Mouse (Mus musculus) embryonic facial prominence, embryonic 13.5 days (tissue): ENCODE results near the gene Adgre1. TPM values are rescaled to one million over a fixed set of nuclear protein-coding genes. Genes with fewer than 3 reads are reported as not detected.

Experiments
- ATAC-seq: fragments of 200-750 bp; cut with Nextera tagmentation; 2 replicates; pipeline ENCODE4 v1.8.0; 2017; ENCODE audit warnings: low read depth; ENCODE audit not compliant: insufficient number of reproducible peaks, insufficient read depth, low FRiP score, low TSS enrichment
- H3K27ac ChIP-seq: fragments of 300-500 bp; sonication (generic); 2 replicates; pipeline ENCODE4 v1.5.1; 2015; ENCODE audit warnings: moderate library complexity, mild to moderate bottlenecking, inconsistent platforms
- H3K27me3 ChIP-seq: fragments of 300-500 bp; sonication (generic); 2 replicates; pipeline ENCODE4 v1.6.1; 2015; ENCODE audit warnings: mild to moderate bottlenecking, inconsistent platforms
- H3K36me3 ChIP-seq: fragments of 300-500 bp; sonication (generic); 2 replicates; pipeline ENCODE4 v1.6.1; 2015; ENCODE audit warnings: mild to moderate bottlenecking, inconsistent platforms
- H3K4me1 ChIP-seq: fragments of 300-500 bp; sonication (generic); 2 replicates; pipeline ENCODE4 v1.6.1; 2015; ENCODE audit warnings: inconsistent platforms
- H3K4me2 ChIP-seq: fragments of 300-500 bp; sonication (generic); 2 replicates; pipeline ENCODE4 v1.6.1; 2015; ENCODE audit warnings: moderate library complexity, mild to moderate bottlenecking, inconsistent platforms
- H3K4me3 ChIP-seq: fragments of 300-500 bp; sonication (generic); 2 replicates; pipeline ENCODE4 v1.5.1; 2015; ENCODE audit warnings: mild to moderate bottlenecking, inconsistent platforms
- H3K9ac ChIP-seq: fragments of 300-500 bp; sonication (generic); 2 replicates; pipeline ENCODE4 v1.6.1; 2015; ENCODE audit warnings: mild to moderate bottlenecking, inconsistent platforms
- H3K9me3 ChIP-seq: fragments of 300-500 bp; sonication (generic); 2 replicates; pipeline ENCODE4 v1.6.1; 2016; ENCODE audit warnings: inconsistent platforms
- WGBS: fragments of 180-500 bp; shearing (Covaris S2); methylation state at CpG from one replicate; pipeline ENCODE4 v1.1.7; 2015; ENCODE audit warnings: mixed read lengths; 5-methylcytosine and 5-hydroxymethylcytosine counted together
- polyA plus RNA-seq: library from polyadenylated mRNA; unstranded; fragments of >200 nt; fragmentation: Nextera tagmentation; extraction: Ambion mirVana; gene quantifications from 2 replicates; pipeline ENCODE4 v1.2.1, GENCODE M21; 2015

The Adgre1 gene
- polyA plus RNA-seq, 1 experiment from 2014 or later: 4.8 TPM

DNA sequence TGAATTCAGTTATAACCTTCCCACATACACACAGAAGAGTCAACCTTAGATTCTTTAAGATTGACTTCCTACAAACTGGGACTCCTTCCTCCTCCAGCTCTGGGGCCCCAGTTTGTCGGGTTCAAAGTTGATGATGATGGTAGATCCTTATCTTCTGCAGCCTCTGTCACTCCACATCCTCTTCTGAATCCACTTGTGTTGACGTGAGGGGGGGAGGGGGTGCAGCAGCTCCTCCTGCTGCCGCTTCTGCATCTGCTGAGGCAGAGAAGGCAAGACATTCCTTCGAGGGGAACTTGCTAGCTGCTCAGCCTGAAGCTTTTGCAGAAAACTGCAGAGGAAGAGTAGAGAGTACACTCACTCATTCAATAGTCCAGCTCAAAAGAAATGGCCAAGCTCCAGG lies 16.9 kb upstream of the Adgre1 start:
- no peak overlapping the region for H3K27ac ChIP-seq
- no peak for ATAC-seq
- H3K9me3 ChIP-seq: no peaks in the 10 kb centered on the region
- H3K4me2 ChIP-seq: no peak overlapping the region
- no peak overlapping the region for H3K9ac ChIP-seq
- WGBS: 72% methylated on average over 4 of the region's 4 CpGs
- H3K4me1 ChIP-seq: no peaks in the 10 kb centered on the region
- no peaks in the 10 kb centered on the region for H3K27me3 ChIP-seq
- no peak overlapping the region for H3K4me3 ChIP-seq
- no peaks in the 10 kb centered on the region for H3K36me3 ChIP-seq

DNA sequence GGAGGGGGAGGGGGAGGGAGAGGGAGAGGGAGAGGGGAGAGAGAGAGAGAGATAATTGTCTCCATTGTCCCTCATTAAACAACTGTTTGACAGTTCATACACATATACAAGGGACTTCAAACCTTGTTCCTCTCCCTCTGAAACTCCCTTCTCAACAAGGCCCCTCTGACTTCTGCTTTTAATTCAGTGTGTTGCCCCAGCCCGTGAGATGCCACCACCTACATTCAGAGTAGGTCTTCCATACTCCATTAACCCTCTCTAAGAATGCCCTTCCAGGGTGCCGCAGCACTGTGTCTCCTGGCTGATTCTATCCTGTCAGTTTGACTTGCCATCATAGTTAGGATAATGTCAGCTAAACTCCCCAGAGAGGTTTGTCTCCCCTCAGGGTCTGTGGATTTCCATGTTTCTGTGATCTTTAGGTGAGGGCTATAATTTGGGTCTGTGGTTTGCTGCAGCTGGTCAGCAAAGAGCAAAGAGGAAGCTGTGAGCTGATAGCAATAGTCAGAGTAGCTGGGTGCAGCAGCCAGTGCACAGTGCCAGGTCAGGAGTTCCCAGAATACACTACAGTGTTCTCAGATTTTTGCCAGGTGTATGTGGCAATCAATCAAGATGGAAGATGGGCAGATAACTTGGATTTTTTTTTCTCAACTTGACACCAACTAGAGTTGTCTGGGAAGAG lies 14.3 kb upstream of the Adgre1 start:
- Histone ChIP-seq H3K27ac (no peak overlapping the region), H3K4me1 (no peaks in the 10 kb centered on the region), H3K36me3 (no peaks in the 10 kb centered on the region), H3K4me3 (no peak overlapping the region), H3K27me3 (no peaks in the 10 kb centered on the region), H3K9ac (no peak overlapping the region), H3K9me3 (no peaks in the 10 kb centered on the region), H3K4me2 (no peak overlapping the region)
- no peak for ATAC-seq
- 51% methylated on average over 2 of the region's 2 CpGs for WGBS

DNA sequence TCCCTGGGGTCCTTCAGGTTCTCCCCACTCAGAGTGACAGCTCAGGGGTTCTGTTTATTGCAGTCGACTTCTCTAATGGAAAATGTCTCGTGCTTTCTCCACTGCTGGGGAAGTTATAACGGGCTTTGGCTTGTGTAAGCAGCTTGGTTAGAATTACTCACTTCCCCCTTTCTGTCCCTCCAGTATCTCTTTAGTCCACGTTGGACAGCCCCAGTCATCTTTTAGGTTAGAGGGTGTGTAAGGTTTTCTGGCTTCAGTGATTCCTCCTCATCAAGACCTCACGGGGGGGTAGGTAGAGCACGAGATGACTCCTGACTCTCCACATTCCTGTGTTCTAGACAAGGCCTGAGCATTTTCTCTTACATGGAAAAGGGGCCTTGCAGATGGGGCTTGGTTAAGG lies 11.5 kb upstream of the Adgre1 start:
- H3K4me2 ChIP-seq: no peak overlapping the region
- no peak overlapping the region for H3K27ac ChIP-seq
- no peaks in the 10 kb centered on the region for H3K9me3 ChIP-seq
- 70% methylated on average over 6 of the region's 6 CpGs for WGBS
- no peak for ATAC-seq
- no peak overlapping the region for H3K4me3 ChIP-seq
- H3K27me3 ChIP-seq: no peaks in the 10 kb centered on the region
- H3K4me1 ChIP-seq: no peaks in the 10 kb centered on the region
- H3K36me3 ChIP-seq: no peaks in the 10 kb centered on the region
- no peak overlapping the region for H3K9ac ChIP-seq

DNA sequence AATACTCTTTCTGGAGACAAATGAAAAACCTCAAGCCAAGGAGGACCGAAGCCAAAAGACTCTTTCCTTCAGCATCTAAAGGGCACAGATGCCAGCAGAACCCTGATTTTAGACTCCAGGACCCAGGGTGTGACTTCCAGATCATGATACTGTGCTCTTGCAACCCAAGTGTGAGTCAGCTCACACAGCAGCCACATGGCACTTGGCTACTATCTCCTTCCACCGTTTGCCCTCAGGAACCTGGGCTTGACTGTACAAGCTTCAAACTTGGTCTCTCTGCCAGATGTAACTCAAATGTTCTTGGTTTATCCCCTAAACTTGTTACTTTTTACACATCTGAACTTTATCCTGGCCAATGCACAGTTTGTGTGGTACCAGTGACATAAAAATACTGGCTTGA lies 10.7 kb upstream of the Adgre1 start:
- Histone ChIP-seq H3K9ac (no peak overlapping the region), H3K27me3 (no peaks in the 10 kb centered on the region), H3K36me3 (no peaks in the 10 kb centered on the region), H3K4me2 (no peak overlapping the region), H3K27ac (no peak overlapping the region), H3K4me1 (no peaks in the 10 kb centered on the region), H3K4me3 (no peak overlapping the region), H3K9me3 (no peaks in the 10 kb centered on the region)
- no peak for ATAC-seq
- WGBS: 85% methylated on average over 2 of the region's 2 CpGs

DNA sequence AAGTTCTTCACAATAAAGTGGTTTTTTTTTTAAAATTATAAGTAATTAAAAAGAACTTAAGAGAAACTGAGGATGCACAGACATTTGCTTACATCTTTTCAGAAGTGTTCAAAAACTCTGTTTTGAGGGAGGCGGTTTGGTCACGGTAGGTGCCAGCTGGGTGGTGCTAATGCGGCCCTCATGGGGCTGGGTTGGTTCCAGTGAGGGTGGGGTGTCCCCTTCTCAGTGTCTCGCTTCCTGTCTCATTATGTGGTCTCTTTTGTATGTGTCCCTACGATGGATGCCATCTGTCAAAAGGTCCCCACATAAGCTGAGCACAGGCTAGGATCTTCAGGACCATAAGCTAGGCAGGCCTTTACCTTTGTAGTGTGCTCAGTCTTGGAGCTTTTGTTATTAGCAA lies 9.4 kb upstream of the Adgre1 start:
- Histone ChIP-seq H3K9ac (no peak overlapping the region), H3K4me1 (no peaks in the 10 kb centered on the region), H3K36me3 (no peaks in the 10 kb centered on the region), H3K4me3 (no peak overlapping the region), H3K27ac (no peak overlapping the region), H3K9me3 (no peaks in the 10 kb centered on the region), H3K27me3 (no peaks in the 10 kb centered on the region), H3K4me2 (no peak overlapping the region)
- 68% methylated on average over 5 of the region's 5 CpGs for WGBS
- ATAC-seq: no peak

DNA sequence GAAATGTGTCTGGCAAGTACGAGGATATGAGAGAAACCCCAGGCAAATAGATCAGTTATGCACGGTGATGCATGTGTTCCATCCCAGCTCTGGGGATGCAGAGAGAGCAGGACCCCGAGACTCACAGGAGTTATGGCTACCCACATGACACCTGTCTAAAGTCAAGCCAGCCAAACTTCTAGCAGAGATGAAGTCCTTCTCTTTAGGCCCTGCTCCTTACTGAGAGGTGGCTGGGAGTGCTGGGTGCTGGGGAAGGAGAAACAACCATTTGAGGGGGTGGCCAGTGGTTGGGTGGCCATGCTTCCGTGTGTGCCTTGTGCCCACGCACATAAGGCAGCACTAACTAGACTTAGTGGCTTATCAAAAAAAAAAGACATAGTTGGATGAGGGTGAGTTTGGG lies 8.3 kb upstream of the Adgre1 start:
- ATAC-seq: no peak
- no peaks in the 10 kb centered on the region for H3K36me3 ChIP-seq
- 89% methylated on average over 5 of the region's 5 CpGs for WGBS

DNA sequence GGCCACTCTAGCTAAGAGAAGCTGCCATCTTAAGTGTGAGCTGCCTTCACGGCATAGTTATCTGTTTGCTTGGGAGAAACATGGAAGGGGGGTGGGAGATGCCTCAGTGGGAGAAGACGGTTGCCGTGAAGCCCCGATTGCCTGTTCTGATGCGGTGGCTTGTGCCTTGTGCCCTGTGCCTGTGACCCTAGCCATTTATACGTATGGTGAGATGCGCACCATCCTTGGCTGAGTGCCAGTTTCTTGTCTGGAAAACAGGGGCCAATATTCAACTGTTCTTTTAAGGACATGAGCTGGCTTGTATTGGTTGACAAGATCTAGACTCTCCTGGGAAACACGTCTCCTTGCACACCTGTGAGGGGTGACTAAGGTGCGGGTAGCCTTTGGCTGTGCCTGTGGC lies 7.4 kb upstream of the Adgre1 start:
- Histone ChIP-seq H3K27me3 (no peaks in the 10 kb centered on the region), H3K9ac (no peak overlapping the region), H3K4me2 (no peak overlapping the region), H3K9me3 (0 out of 2 replicates have a peak, but pooled peaks cover 2% of the 10 kb centered on the region), H3K4me1 (no peaks in the 10 kb centered on the region), H3K27ac (no peak overlapping the region), H3K36me3 (no peaks in the 10 kb centered on the region), H3K4me3 (no peak overlapping the region)
- 89% methylated on average over 9 of the region's 9 CpGs for WGBS
- ATAC-seq: no peak

More for the DNA sequence above, 8.3 kb upstream of the Adgre1 start:
- Histone ChIP-seq H3K4me2 (no peak overlapping the region), H3K4me3 (no peak overlapping the region), H3K9ac (no peak overlapping the region), H3K27ac (no peak overlapping the region), H3K9me3 (no peaks in the 10 kb centered on the region), H3K4me1 (no peaks in the 10 kb centered on the region), H3K27me3 (no peaks in the 10 kb centered on the region)

DNA sequence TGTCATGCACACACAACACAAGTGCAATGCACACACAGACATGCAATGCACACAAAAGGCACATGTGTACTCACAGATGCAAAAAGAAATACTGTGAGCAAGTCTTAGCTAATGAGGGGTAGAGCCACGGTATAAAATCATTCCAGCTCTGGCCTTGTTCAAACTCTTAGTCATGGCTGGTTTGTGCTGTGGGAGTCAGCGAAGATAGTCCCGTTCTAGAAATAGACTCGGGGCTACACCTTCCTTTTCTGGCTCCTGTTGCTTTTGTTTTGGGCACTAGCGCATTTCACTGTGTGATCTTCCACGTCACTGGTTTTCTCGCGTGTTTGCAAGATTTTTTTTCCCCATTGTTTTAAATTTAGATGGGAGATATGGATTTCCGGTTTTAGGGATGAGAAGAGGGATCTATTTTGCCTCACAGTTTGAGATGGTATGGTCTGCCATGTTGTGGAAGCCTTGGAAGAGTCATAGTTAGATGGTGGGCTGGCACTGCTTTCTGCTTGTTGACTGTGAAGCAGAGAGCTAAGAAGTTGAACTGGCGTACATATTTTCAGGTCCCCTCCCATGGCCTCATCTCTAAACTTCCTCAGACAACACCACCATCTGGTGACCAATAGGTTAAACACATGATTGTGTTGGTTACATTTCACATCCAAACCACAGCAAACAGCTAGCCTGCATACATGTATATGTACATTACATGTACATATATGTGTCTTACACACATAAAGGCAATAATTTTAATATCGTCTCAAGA lies 1.2 kb downstream of the Adgre1 start:
- no peaks in the 10 kb centered on the region for H3K4me1 ChIP-seq
- no peaks in the 10 kb centered on the region for H3K27me3 ChIP-seq
- H3K4me2 ChIP-seq: no peak overlapping the region
- H3K4me3 ChIP-seq: no peak overlapping the region
- ATAC-seq: no peak
- 0 out of 2 replicates have a peak, but pooled peaks cover 2% of the 10 kb centered on the region for H3K9me3 ChIP-seq
- no peak overlapping the region for H3K9ac ChIP-seq
- WGBS: 84% methylated on average over 11 of the region's 11 CpGs
- H3K27ac ChIP-seq: no peak overlapping the region
- no peaks in the 10 kb centered on the region for H3K36me3 ChIP-seq

Other genes with a start within 250 kb of the Adgre1 start
- gene Cd70, start 208.9 kb upstream of the Adgre1 start, polyA plus RNA-seq: not detected in 2 replicates
- gene Tnfsf14, start 164.5 kb upstream of the Adgre1 start, polyA plus RNA-seq: 0.18 TPM in 1 of 2 replicates, not detected in the other
- gene C3, start 130.6 kb upstream of the Adgre1 start, polyA plus RNA-seq: 0.13 and 4.8 TPM in 2 replicates
- 31.6 and 33.1 TPM in 2 replicates for gene Gpr108, start 110.2 kb upstream of the Adgre1 start, polyA plus RNA-seq
- gene Trip10, start 109.2 kb upstream of the Adgre1 start, polyA plus RNA-seq: 38.1 and 41.5 TPM in 2 replicates
- 2.6 and 2.9 TPM in 2 replicates for gene Vav1, start 79.6 kb upstream of the Adgre1 start, polyA plus RNA-seq
- gene Vmn2r120, start 186.8 kb downstream of the Adgre1 start, polyA plus RNA-seq: not detected in 2 replicates